Mouse (Mus musculus) neutrophil, adult 59 days (primary cell): ENCODE data around the gene Pirb. TPM values are rescaled to one million over a fixed set of nuclear protein-coding genes. Genes with fewer than 3 reads are reported as not detected.

Source experiments
- total RNA-seq, 2 experiments: library from RNA; stranded (reverse); gene quantifications; 1 replicate in 1 of 2; 2 replicates in 1 of 2; pipeline ENCODE4 v1.2.4; 2023

Pirb gene
- 100 to 1,000 TPM; 315 to 328 TPM for total RNA-seq

GRCm38 (mm10) chr7:3720268-3720667, at the start of gene Pirb:
Gene Pirb, minus strand, starts transcription at chr7:3720391.

GRCm38 (mm10) chr7:3703879-3704441, 16.2 kb downstream of the Pirb start, which contains the start of gene Rps9:
Gene Rps9, plus strand, starts transcription at chr7:3703993.

GRCm38 (mm10) chr7:3692987-3693808, 27.0 kb downstream of the Pirb start, which contains the start of gene Mboat7:
Gene Mboat7, minus strand, starts transcription at chr7:3693523.

DNA sequence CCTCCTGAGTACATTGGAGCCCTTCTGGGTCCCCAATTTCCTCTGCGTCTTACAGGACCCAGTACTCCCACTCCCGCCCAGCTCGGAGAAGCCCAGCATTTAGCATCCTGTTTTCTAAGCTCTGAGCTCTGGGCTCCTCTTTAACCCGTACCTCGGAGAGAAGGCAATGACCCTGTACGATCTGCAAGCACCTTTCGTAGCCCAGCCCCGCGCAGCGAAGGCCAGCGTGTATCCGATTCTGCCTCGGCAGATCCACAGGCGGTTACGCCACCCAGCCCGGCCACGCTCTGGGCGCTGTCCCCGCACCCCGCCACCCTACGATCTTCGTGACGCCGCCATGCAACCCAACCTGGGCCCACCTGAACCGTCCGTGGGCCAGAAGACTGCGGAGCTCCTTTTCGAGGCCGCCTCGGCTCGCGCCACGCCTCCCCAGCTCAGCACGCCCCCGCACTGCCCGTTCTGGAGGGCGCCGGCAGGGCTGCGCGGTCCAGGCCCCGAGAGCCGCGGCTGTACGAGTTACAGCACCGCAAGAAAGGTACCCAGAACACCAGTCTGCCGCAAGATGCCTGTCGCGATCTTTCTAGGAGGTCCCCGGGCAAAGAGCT, 27.7 kb downstream of the Pirb start, which contains the start of gene Tsen34:
TSS of gene Tsen34 (plus strand) at position 482 of the 605 bp plus-strand sequence.

GRCm38 (mm10) chr7:3677342-3677741, 42.8 kb downstream of the Pirb start, which contains the start of gene Tmc4:
Gene Tmc4, minus strand, starts transcription at chr7:3677553.

DNA sequence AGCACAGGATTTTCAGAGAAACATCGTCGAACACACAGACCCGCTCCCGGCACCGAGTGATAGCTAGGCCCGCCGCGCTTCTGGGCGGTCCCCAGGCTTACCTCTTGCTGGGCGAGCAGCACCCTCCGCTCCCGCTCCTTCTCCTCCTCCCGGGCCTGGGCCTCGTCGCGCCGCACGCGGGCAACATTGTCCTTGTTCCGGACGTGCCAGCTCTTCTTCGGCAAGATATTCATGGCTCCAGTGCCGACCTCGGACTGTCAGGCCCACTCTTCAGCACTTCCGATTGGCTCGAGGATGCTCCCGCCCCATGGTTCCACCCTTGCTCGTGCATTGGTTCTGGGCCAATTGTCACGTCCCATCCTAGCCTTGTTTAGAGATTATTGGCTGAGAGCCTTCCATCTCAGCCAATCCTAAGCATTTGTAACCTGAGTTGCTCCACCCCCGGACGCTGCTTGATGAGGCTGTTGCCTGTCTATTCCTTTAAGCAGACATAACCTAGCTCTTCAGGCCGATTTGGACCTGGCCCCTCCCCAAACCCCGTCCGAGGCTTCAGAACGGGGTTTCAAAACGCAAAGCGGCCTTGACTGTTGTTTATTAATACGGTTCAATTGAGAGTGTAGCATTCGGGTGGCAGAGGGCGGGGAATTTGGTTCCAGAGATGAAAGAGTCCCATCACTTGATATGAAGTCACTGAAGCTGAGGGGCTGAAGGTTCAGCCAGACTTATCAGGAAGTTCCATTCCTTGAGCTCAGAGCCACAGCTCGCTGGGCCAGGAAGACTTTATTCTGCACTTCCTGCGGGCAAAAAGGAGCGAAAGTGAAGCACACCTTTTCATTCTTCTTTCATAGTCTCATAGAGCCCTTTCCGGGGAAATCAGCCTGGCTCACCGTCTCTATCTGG, 54.7 kb downstream of the Pirb start, which contains the start of gene Leng1:
TSS of gene Leng1 (minus strand) at position 626 of the 900 bp plus-strand sequence.

Other genes starting within 250 kb of the Pirb start
- 10 to 100 TPM; 46.9 to 62.3 TPM for gene Tarm1, start 217.8 kb downstream of the Pirb start, total RNA-seq
- gene Oscar, start 104.2 kb downstream of the Pirb start, total RNA-seq = not detected
- 100 to 1,000 TPM; 323 to 351 TPM for gene Ndufa3, start 103.0 kb downstream of the Pirb start, total RNA-seq
- gene Tfpt, start 90.5 kb downstream of the Pirb start, total RNA-seq = 10 to 100 TPM; 18.4 to 22.2 TPM
- 10 to 100 TPM; 25.9 to 35.3 TPM for gene Prpf31, start 90.4 kb downstream of the Pirb start, total RNA-seq
- 10 to 100 TPM; 81.0 to 91.7 TPM for gene Cnot3, start 75.1 kb downstream of the Pirb start, total RNA-seq
- gene Leng1, start 54.6 kb downstream of the Pirb start, total RNA-seq = 1 to 10 TPM; 6.3 to 6.8 TPM
- 10 to 100 TPM; 19.5 to 25.0 TPM for gene Tmc4, start 42.8 kb downstream of the Pirb start, total RNA-seq
- 10 to 100 TPM; 42.1 to 45.6 TPM for gene Tsen34, start 27.5 kb downstream of the Pirb start, total RNA-seq
- gene Mboat7, start 26.9 kb downstream of the Pirb start, total RNA-seq = 100 to 1,000 TPM; 173 to 189 TPM
- gene Rps9, start 16.4 kb downstream of the Pirb start, total RNA-seq = 1,000 to 10,000 TPM; 1,095 to 1,164 TPM
- gene Gm15448, start 105.3 kb upstream of the Pirb start, total RNA-seq = 10 to 100 TPM; 81.5 to 86.2 TPM
- 10 to 100 TPM; 80.0 to 81.8 TPM for gene Pira2, start 124.7 kb upstream of the Pirb start, total RNA-seq
- gene Gm14548, start 177.7 kb upstream of the Pirb start, total RNA-seq = 100 to 1,000 TPM; 129 to 133 TPM
- gene Lilra6, start 195.1 kb upstream of the Pirb start, total RNA-seq = 100 to 1,000 TPM; 117 to 121 TPM